Mouse (Mus musculus) cerebellum, adult 11-12 months (tissue): ENCODE measurements around the gene Mindy2.
"Not testable (repeated sequence)": the region's sequence is repeated elsewhere in the genome, so short reads cannot be mapped to it uniquely, and the experiment has no call there.

ENCODE experiments used
- DNase-seq: peaks from one replicate; pipeline ENCODE4 v3.0.0; 2022

Mindy2 gene

GRCm38 (mm10) chr9:70578123-70578522 lies 78.9 kb downstream of the Mindy2 start:
- DNase-seq: no peak

DNA sequence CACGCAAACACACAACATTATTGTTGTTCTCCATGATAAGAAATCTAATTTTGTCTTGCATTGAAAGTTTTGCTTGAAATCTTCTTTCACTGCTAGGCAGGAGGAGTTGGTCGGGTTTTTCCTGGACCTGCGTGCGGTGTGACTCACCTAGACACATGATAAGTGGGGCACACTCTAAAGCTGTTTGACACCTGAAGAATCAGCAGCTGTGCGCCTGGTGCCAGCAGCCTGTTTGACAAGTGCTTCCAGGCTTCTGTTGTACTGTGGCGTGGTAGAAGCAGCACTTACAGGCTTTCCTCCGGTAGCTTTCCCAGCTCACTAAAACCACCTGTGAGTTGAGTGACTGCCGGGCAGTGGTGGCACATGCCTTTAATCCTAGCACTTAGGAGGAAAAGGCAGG lies 86.6 kb downstream of the Mindy2 start:
- no peak for DNase-seq

DNA sequence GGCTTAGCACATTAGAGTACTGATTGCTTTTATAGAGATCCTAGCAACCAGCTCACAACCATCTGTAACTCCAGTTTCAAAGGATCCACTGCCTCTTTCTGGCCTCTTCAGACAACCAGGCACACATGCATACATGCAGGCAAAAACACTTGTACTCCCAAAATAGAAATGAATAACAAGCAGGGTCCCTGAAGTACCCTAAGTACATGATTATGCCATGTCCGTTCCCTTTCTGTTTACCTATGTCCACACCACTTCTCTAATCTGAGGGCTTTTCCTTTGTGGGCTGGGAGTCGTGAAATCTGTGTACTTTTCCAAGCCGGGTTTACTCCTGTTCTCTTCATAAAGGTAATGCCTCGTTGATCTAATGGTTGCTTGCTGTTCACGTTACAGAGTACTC lies 89.3 kb downstream of the Mindy2 start:
- DNase-seq: no peak

GRCm38 (mm10) chr9:70562825-70563224 lies 94.1 kb downstream of the Mindy2 start:
- no peak for DNase-seq

- no peak for DNase-seq
These were observed 100.2 kb downstream of the Mindy2 start for GRCm38 (mm10) chr9:70556796-70557195.

GRCm38 (mm10) chr9:70555431-70555830 lies 101.5 kb downstream of the Mindy2 start:
- DNase-seq: no peak

GRCm38 (mm10) chr9:70552233-70552632 lies 104.7 kb downstream of the Mindy2 start:
- not testable (repeated sequence) for DNase-seq

GRCm38 (mm10) chr9:70551524-70551923 lies 105.5 kb downstream of the Mindy2 start:
- DNase-seq: no peak
